Comparison of ENCODE assay signal across 8 mouse cellular contexts in the genomic region with DNA sequence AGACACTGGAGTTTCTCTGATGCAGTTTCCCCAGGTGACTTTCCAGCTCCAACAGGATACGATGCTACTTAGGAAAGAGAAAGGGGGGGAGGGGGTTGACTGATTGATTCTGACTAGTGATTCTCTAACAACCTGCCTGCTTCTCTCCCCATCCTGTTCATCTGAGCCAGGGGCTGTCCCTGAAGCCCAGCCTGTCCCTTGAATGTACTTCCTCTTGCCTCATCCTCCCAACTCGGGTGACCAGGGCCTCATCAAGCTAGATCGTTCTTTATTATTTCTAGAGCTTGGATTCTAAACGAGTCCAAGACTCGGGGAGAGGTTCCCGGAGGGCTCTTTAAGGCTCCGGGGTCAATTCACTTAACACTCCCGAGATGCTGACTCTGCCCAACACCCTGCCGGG. TPM values are rescaled to one million over a fixed set of nuclear protein-coding genes. Genes with fewer than 3 reads are reported as not detected.
DNase-seq lines count a peak whose midpoint lies in the region; ATAC-seq and TF ChIP-seq lines count a peak whose summit lies in the region.

No protein-coding gene starts in this region.

- H3K27me3 ChIP-seq in kidney, embryonic 15.5 days: no peaks in the 10 kb centered on the region
- no peaks in the 10 kb centered on the region for H3K27me3 ChIP-seq in hindbrain, postnatal 0 days (ENCODE audit: insufficient read depth, low read length)
- H3K27me3 ChIP-seq in midbrain, postnatal 0 days (ENCODE audit: insufficient read depth, low read length): no peaks in the 10 kb centered on the region

- TF ChIP-seq CTCF in hindbrain, postnatal 0 days (IDR thresholded peaks at IDR 0.05; ENCODE audit: low read depth): no peak
- no peak for TF ChIP-seq CTCF in midbrain, postnatal 0 days (IDR thresholded peaks at IDR 0.05)

- no peaks in the 10 kb centered on the region for H3K9me3 ChIP-seq in kidney, embryonic 15.5 days (replicated peaks)
- no peaks in the 10 kb centered on the region for H3K9me3 ChIP-seq in hindbrain, postnatal 0 days (ENCODE audit: low read length)
- no peaks in the 10 kb centered on the region for H3K9me3 ChIP-seq in midbrain, postnatal 0 days (ENCODE audit: low read length)

- peaks cover 36% of the 10 kb centered on the region for H3K4me1 ChIP-seq in kidney, embryonic 15.5 days
- peaks cover 19% of the 10 kb centered on the region for H3K4me1 ChIP-seq in hindbrain, postnatal 0 days (ENCODE audit: insufficient read depth, low read length)
- peaks cover 9% of the 10 kb centered on the region; the same call in 1 of the 2 replicates for H3K4me1 ChIP-seq in midbrain, postnatal 0 days (ENCODE audit: insufficient read depth, low read length)

- no peak for ATAC-seq in kidney, embryonic 15.5 days (replicated peaks; ENCODE audit: low FRiP score)
- no peak for ATAC-seq in hindbrain, postnatal 0 days
- no peak for ATAC-seq in midbrain, postnatal 0 days (ENCODE audit: low FRiP score)
- no peak for ATAC-seq in megakaryocyte progenitor cell, adult 5-6 weeks (replicated peaks; ENCODE audit: poor library complexity)

- no peak overlapping the region for H3K27ac ChIP-seq in kidney, embryonic 15.5 days
- no peak overlapping the region for H3K27ac ChIP-seq in hindbrain, postnatal 0 days
- H3K27ac ChIP-seq in midbrain, postnatal 0 days (ENCODE audit: low read depth, low read length): no peak overlapping the region

- H3K4me3 ChIP-seq in kidney, embryonic 15.5 days (replicated peaks): peak overlapping the region; percentile 94
- H3K4me3 ChIP-seq in hindbrain, postnatal 0 days (ENCODE audit: low read length): peak overlapping the region; percentile 91
- peak overlapping the region; percentile 89 for H3K4me3 ChIP-seq in midbrain, postnatal 0 days (ENCODE audit: low read depth, low read length)

- 17% methylated on average over 9 of the region's 9 CpGs for WGBS in kidney, embryonic 15.5 days
- 52% methylated on average over 9 of the region's 9 CpGs for WGBS in hindbrain, postnatal 0 days
- WGBS in midbrain, postnatal 0 days: 54% methylated on average over 9 of the region's 9 CpGs

- peaks cover 52% of the 10 kb centered on the region for H3K36me3 ChIP-seq in kidney, embryonic 15.5 days
- H3K36me3 ChIP-seq in hindbrain, postnatal 0 days (ENCODE audit: insufficient read depth, low read length): peaks cover 17% of the 10 kb centered on the region; the same call in 1 of the 2 replicates
- peaks cover 18% of the 10 kb centered on the region; the same call in 1 of the 2 replicates for H3K36me3 ChIP-seq in midbrain, postnatal 0 days (ENCODE audit: insufficient read depth, low read length)

- peak overlapping the region; percentile 77 for H3K4me2 ChIP-seq in kidney, embryonic 15.5 days
- H3K4me2 ChIP-seq in hindbrain, postnatal 0 days (ENCODE audit: low read depth, low read length): peak overlapping the region; percentile 79
- H3K4me2 ChIP-seq in midbrain, postnatal 0 days (ENCODE audit: low read depth, low read length, poor library complexity, severe bottlenecking): peak overlapping the region; percentile 72

- no peak for DNase-seq in kidney, adult 9 months
- DNase-seq in MN1 (ENCODE audit: low spot score): peak; percentile 21
- no peak for DNase-seq in hindbrain, postnatal 0 days (ENCODE audit: low spot score)
- no peak for DNase-seq in midbrain, postnatal 0 days (ENCODE audit: low spot score)
- DNase-seq in adrenal gland, postnatal 4 days (ENCODE audit: low spot score in 2 of 2): no peak
- DNase-seq in frontal cortex, adult 2 months (ENCODE audit: extremely low spot score in 1 of 2, low spot score in 1 of 2): no peak

- H3K9ac ChIP-seq in kidney, embryonic 15.5 days: peak overlapping the region; percentile 96
- H3K9ac ChIP-seq in hindbrain, postnatal 0 days (replicated peaks; ENCODE audit: low read length): peak overlapping the region; percentile 86
- peak overlapping the region; percentile 90 for H3K9ac ChIP-seq in midbrain, postnatal 0 days (replicated peaks; ENCODE audit: low read length, poor library complexity, severe bottlenecking)

RNA-seq across cellular contexts. Expression of gene Eaf1, which starts 0.3 kb away (rescaled TPM):
- 23.8 and 25.7 TPM in 2 replicates for polyA plus RNA-seq in kidney, embryonic 15.5 days (2015; fragmentation: Nextera tagmentation; extraction: Ambion mirVana)
- total RNA-seq in hindbrain, postnatal 0 days (2014; rRNA removed): 8.6 and 11.7 TPM in 2 replicates
- 6.3 and 6.4 TPM in 2 replicates for polyA plus RNA-seq in hindbrain, postnatal 0 days (2015; fragmentation: Nextera tagmentation; extraction: Ambion mirVana)
- 7.9 and 22.4 TPM in 2 replicates for total RNA-seq in midbrain, postnatal 0 days (2014; rRNA removed)
- polyA plus RNA-seq in midbrain, postnatal 0 days (2015; fragmentation: Nextera tagmentation; extraction: Ambion mirVana): 3.8 and 4.0 TPM in 2 replicates
- 28.3 and 30.7 TPM in 2 replicates for total RNA-seq in megakaryocyte progenitor cell, adult 5-6 weeks (2015)
- total RNA-seq in megakaryocyte progenitor cell, adult 5-6 weeks (2017): 25.3 and 34.4 TPM in 2 replicates
- 10 to 100 TPM; 34.9 to 40.3 TPM for total RNA-seq in adrenal gland, postnatal 4 days (2021)
- polyA plus RNA-seq in frontal cortex, adult 2 months (2012; rRNA removed): 12.6 and 13.7 TPM in 2 replicates

RNA-seq across cellular contexts. Expression of gene Mettl6, which starts 0.9 kb away (rescaled TPM):
- 58.4 and 63.5 TPM in 2 replicates for polyA plus RNA-seq in kidney, embryonic 15.5 days (2015; fragmentation: Nextera tagmentation; extraction: Ambion mirVana)
- 14.8 and 14.9 TPM in 2 replicates for total RNA-seq in hindbrain, postnatal 0 days (2014; rRNA removed)
- polyA plus RNA-seq in hindbrain, postnatal 0 days (2015; fragmentation: Nextera tagmentation; extraction: Ambion mirVana): 32.7 and 36.8 TPM in 2 replicates
- 19.7 and 20.1 TPM in 2 replicates for total RNA-seq in midbrain, postnatal 0 days (2014; rRNA removed)
- polyA plus RNA-seq in midbrain, postnatal 0 days (2015; fragmentation: Nextera tagmentation; extraction: Ambion mirVana): 32.5 and 35.3 TPM in 2 replicates
- total RNA-seq in megakaryocyte progenitor cell, adult 5-6 weeks (2015): 45.4 and 47.6 TPM in 2 replicates
- total RNA-seq in megakaryocyte progenitor cell, adult 5-6 weeks (2017): 85.2 and 126 TPM in 2 replicates
- 10 to 100 TPM; 36.3 to 40.2 TPM for total RNA-seq in adrenal gland, postnatal 4 days (2021)
- polyA plus RNA-seq in frontal cortex, adult 2 months (2012; rRNA removed): 19.6 and 20.3 TPM in 2 replicates

RNA-seq across cellular contexts. Expression of gene Sh3bp5, which starts 58.0 kb away (rescaled TPM):
- 30.2 and 33.1 TPM in 2 replicates for polyA plus RNA-seq in kidney, embryonic 15.5 days (2015; fragmentation: Nextera tagmentation; extraction: Ambion mirVana)
- 41.6 and 53.9 TPM in 2 replicates for total RNA-seq in hindbrain, postnatal 0 days (2014; rRNA removed)
- 127 and 149 TPM in 2 replicates for polyA plus RNA-seq in hindbrain, postnatal 0 days (2015; fragmentation: Nextera tagmentation; extraction: Ambion mirVana)
- 61.7 and 76.5 TPM in 2 replicates for total RNA-seq in midbrain, postnatal 0 days (2014; rRNA removed)
- 141 and 165 TPM in 2 replicates for polyA plus RNA-seq in midbrain, postnatal 0 days (2015; fragmentation: Nextera tagmentation; extraction: Ambion mirVana)
- total RNA-seq in megakaryocyte progenitor cell, adult 5-6 weeks (2015): 4.5 and 6.2 TPM in 2 replicates
- 3.6 and 5.2 TPM in 2 replicates for total RNA-seq in megakaryocyte progenitor cell, adult 5-6 weeks (2017)
- total RNA-seq in adrenal gland, postnatal 4 days (2021): 100 to 1,000 TPM; 136 to 140 TPM
- polyA plus RNA-seq in frontal cortex, adult 2 months (2012; rRNA removed): 38.4 and 44.0 TPM in 2 replicates
